Mouse (Mus musculus): Measurements from ENCODE around the gene Rasa3.
A peak's percentile ranks its signal among the peaks of the same experiment; 100 is the strongest.

Gene Rasa3

GRCm38 (mm10) chr8:13676701-13677412 is 546 bp downstream of the Rasa3 start:
- no peaks in the 10 kb centered on the region for H3K36me3 ChIP-seq (ENCODE audit: insufficient read depth, low read length)
- TF ChIP-seq CTCF (conservative IDR thresholded peaks at IDR 0.05; ENCODE audit: low read length): no peak
- TF ChIP-seq POU5F1 (IDR thresholded peaks at IDR 0.05; ENCODE audit: borderline replicate concordance, low read length): no peak
- no peak for TF ChIP-seq NANOG (IDR thresholded peaks at IDR 0.05; ENCODE audit: borderline replicate concordance, low read length)

DNA sequence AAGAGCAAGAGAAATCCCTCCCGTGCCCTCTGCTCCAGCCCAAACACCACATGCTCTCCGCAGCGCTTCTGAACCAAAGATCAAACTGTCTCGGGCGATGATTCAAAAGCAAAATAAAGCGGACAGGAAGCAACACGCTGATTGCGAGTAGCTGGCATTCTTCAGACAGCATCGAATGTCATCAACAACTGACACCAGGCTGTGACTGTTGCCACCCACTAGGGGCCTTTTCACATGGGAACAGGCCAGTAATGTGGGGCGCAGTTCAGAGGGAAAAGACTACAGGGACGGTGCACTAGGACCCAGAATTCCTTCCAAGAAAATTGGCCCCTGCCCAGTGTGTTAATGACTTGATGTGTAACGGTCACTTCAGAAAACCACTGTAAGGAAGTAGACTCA is 1.1 kb downstream of the Rasa3 start:
- TF ChIP-seq CTCF (conservative IDR thresholded peaks at IDR 0.05; ENCODE audit: low read length) (no peak), POU5F1 (IDR thresholded peaks at IDR 0.05; ENCODE audit: borderline replicate concordance, low read length) (no peak), NANOG (IDR thresholded peaks at IDR 0.05; ENCODE audit: borderline replicate concordance, low read length) (no peak)
- peaks cover 68% of the 10 kb centered on the region for H3K27me3 ChIP-seq (ENCODE audit: insufficient read depth, low read length)
- H3K4me3 ChIP-seq (replicated peaks; ENCODE audit: low read length): peak overlapping the region; percentile 93
- peaks cover 19% of the 10 kb centered on the region for H3K4me1 ChIP-seq (replicated peaks; ENCODE audit: low read depth, low read length)
- no peaks in the 10 kb centered on the region for H3K9me3 ChIP-seq (ENCODE audit: low read length)
- no peaks in the 10 kb centered on the region for H3K36me3 ChIP-seq (ENCODE audit: insufficient read depth, low read length)

More at GRCm38 (mm10) chr8:13676701-13677412, 546 bp downstream of the Rasa3 start:
- Histone ChIP-seq H3K27me3 (ENCODE audit: insufficient read depth, low read length) (peaks cover 69% of the 10 kb centered on the region), H3K9me3 (ENCODE audit: low read length) (no peaks in the 10 kb centered on the region), H3K4me1 (replicated peaks; ENCODE audit: low read depth, low read length) (peaks cover 19% of the 10 kb centered on the region), H3K4me3 (replicated peaks; ENCODE audit: low read length) (peak overlapping the region; percentile 93)

- peaks cover 61% of the 10 kb centered on the region for H3K27me3 ChIP-seq (ENCODE audit: insufficient read depth, low read length)
- no peaks in the 10 kb centered on the region for H3K36me3 ChIP-seq (ENCODE audit: insufficient read depth, low read length)
- TF ChIP-seq NANOG (IDR thresholded peaks at IDR 0.05; ENCODE audit: borderline replicate concordance, low read length) (no peak), POU5F1 (IDR thresholded peaks at IDR 0.05; ENCODE audit: borderline replicate concordance, low read length) (no peak), CTCF (conservative IDR thresholded peaks at IDR 0.05; ENCODE audit: low read length) (no peak)
Observed at GRCm38 (mm10) chr8:13675524-13675923, 1.9 kb downstream of the Rasa3 start.

GRCm38 (mm10) chr8:13675121-13675520 is 2.3 kb downstream of the Rasa3 start:
- Histone ChIP-seq H3K4me3 (replicated peaks; ENCODE audit: low read length) (no peak overlapping the region), H3K9me3 (ENCODE audit: low read length) (no peaks in the 10 kb centered on the region), H3K27me3 (ENCODE audit: insufficient read depth, low read length) (peaks cover 57% of the 10 kb centered on the region), H3K36me3 (ENCODE audit: insufficient read depth, low read length) (no peaks in the 10 kb centered on the region), H3K4me1 (replicated peaks; ENCODE audit: low read depth, low read length) (peaks cover 20% of the 10 kb centered on the region)
- no peak for TF ChIP-seq POU5F1 (IDR thresholded peaks at IDR 0.05; ENCODE audit: borderline replicate concordance, low read length)
- no peak for TF ChIP-seq CTCF (conservative IDR thresholded peaks at IDR 0.05; ENCODE audit: low read length)
- TF ChIP-seq NANOG (IDR thresholded peaks at IDR 0.05; ENCODE audit: borderline replicate concordance, low read length): no peak

More at GRCm38 (mm10) chr8:13675524-13675923, 1.9 kb downstream of the Rasa3 start:
- H3K9me3 ChIP-seq (ENCODE audit: low read length): no peaks in the 10 kb centered on the region
- H3K4me1 ChIP-seq (replicated peaks; ENCODE audit: low read depth, low read length): peaks cover 19% of the 10 kb centered on the region
- H3K4me3 ChIP-seq (replicated peaks; ENCODE audit: low read length): no peak overlapping the region

DNA sequence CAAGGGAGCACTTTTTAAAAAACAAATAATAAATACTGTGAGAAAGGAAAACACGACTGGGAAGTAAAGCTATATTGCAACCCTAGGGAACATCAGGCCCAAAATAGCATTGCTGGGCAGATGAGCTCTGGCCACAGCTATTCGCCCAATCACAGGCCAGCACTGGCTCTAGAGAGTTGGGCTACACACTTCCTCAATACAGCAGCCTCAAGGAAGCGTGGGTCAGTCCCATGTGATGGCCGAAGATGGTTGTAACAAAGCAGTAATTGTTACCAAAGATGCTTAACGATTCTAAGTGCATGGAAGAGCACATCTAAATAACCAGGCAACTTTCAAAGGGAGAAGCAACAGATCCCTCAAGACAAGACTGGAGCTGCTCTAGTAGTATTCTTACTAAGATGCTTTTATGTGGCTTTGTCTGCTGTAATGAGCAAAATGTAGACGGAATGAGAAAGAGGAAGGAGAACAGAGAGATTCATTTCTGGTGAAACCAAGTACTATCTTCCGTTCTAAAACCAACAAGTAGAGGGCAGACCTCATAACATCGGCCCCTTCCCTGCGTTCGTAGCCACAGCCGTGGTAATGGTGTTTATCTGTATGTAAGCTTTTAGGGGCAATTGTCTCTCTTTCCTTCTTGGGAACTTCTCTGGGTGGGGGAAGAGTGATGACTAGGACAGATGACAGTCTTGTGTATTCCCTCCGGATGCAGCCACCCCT is 3.0 kb downstream of the Rasa3 start:
- TF ChIP-seq CTCF (conservative IDR thresholded peaks at IDR 0.05; ENCODE audit: low read length) (no peak), POU5F1 (IDR thresholded peaks at IDR 0.05; ENCODE audit: borderline replicate concordance, low read length) (no peak), NANOG (IDR thresholded peaks at IDR 0.05; ENCODE audit: borderline replicate concordance, low read length) (no peak)
- H3K4me3 ChIP-seq (replicated peaks; ENCODE audit: low read length): no peak overlapping the region
- no peaks in the 10 kb centered on the region for H3K36me3 ChIP-seq (ENCODE audit: insufficient read depth, low read length)
- no peaks in the 10 kb centered on the region for H3K9me3 ChIP-seq (ENCODE audit: low read length)
- H3K27me3 ChIP-seq (ENCODE audit: insufficient read depth, low read length): peaks cover 50% of the 10 kb centered on the region
- H3K4me1 ChIP-seq (replicated peaks; ENCODE audit: low read depth, low read length): peaks cover 27% of the 10 kb centered on the region

DNA sequence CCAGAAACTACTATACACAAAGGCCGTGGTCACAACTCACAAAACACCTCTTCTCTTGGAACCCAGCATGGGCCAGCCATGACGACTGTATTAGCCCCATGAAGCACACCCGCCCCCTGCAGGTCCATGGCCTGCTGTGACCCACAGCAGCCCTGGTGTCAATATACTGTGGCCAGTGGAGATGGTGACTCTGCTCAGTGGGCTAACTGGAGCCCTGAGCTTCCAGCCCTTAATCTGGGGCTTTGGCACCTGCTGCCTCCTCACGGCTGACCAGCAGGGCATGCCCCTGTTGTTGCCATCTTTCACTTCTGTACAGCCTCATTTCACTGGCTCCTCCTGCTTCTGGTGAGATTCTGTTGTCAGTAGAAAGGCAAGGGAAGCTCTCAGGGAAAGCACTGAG is 4.2 kb downstream of the Rasa3 start:
- Histone ChIP-seq H3K9me3 (ENCODE audit: low read length) (no peaks in the 10 kb centered on the region), H3K4me3 (replicated peaks; ENCODE audit: low read length) (no peak overlapping the region), H3K36me3 (ENCODE audit: insufficient read depth, low read length) (no peaks in the 10 kb centered on the region), H3K4me1 (replicated peaks; ENCODE audit: low read depth, low read length) (peaks cover 38% of the 10 kb centered on the region), H3K27me3 (ENCODE audit: insufficient read depth, low read length) (peaks cover 38% of the 10 kb centered on the region)
- TF ChIP-seq POU5F1 (IDR thresholded peaks at IDR 0.05; ENCODE audit: borderline replicate concordance, low read length) (no peak), NANOG (IDR thresholded peaks at IDR 0.05; ENCODE audit: borderline replicate concordance, low read length) (no peak), CTCF (conservative IDR thresholded peaks at IDR 0.05; ENCODE audit: low read length) (no peak)

GRCm38 (mm10) chr8:13671246-13672003 is 6.0 kb downstream of the Rasa3 start:
- H3K4me1 ChIP-seq (replicated peaks; ENCODE audit: low read depth, low read length): peaks cover 32% of the 10 kb centered on the region
- no peak overlapping the region for H3K4me3 ChIP-seq (replicated peaks; ENCODE audit: low read length)
- TF ChIP-seq NANOG (IDR thresholded peaks at IDR 0.05; ENCODE audit: borderline replicate concordance, low read length): no peak
- TF ChIP-seq POU5F1 (IDR thresholded peaks at IDR 0.05; ENCODE audit: borderline replicate concordance, low read length): no peak
- no peak for TF ChIP-seq CTCF (conservative IDR thresholded peaks at IDR 0.05; ENCODE audit: low read length)

DNA sequence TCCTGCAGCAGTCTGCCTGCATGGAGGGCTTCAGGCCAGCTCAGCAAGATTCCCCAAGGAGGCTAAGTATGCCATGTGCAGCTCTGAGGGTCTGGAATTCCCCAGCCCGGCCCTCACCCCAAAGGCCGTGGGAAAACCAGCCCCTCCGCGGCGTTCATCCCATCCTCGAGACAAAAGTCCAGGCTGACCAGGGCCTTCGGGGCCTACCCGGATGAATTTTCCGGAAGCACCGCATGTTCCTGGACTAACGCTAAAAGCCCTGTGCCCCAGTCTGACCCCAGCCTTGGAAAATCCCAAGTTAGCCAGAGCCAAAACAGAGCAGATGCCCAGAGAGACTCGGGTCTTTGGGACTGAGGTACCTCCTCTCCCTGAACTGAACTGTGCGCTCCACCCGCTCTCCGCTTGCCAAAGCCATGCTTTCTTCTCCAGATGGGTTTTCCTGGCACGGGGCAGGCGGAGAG is 7.4 kb downstream of the Rasa3 start:
- H3K9me3 ChIP-seq (ENCODE audit: low read length): no peaks in the 10 kb centered on the region
- no peaks in the 10 kb centered on the region for H3K36me3 ChIP-seq (ENCODE audit: insufficient read depth, low read length)
- no peak for TF ChIP-seq CTCF (conservative IDR thresholded peaks at IDR 0.05; ENCODE audit: low read length)
- no peak for TF ChIP-seq NANOG (IDR thresholded peaks at IDR 0.05; ENCODE audit: borderline replicate concordance, low read length)
- TF ChIP-seq POU5F1 (IDR thresholded peaks at IDR 0.05; ENCODE audit: borderline replicate concordance, low read length): no peak
- H3K27me3 ChIP-seq (ENCODE audit: insufficient read depth, low read length): peaks cover 12% of the 10 kb centered on the region
- peaks cover 25% of the 10 kb centered on the region for H3K4me1 ChIP-seq (replicated peaks; ENCODE audit: low read depth, low read length)
- H3K4me3 ChIP-seq (replicated peaks; ENCODE audit: low read length): no peak overlapping the region

More at GRCm38 (mm10) chr8:13671246-13672003, 6.0 kb downstream of the Rasa3 start:
- Histone ChIP-seq H3K27me3 (ENCODE audit: insufficient read depth, low read length) (peaks cover 26% of the 10 kb centered on the region), H3K9me3 (ENCODE audit: low read length) (no peaks in the 10 kb centered on the region), H3K36me3 (ENCODE audit: insufficient read depth, low read length) (no peaks in the 10 kb centered on the region)
